In genomic region chr6:37195766-37196165, GRCm38 (mm10) we compare ENCODE assay signal across 19 mouse cellular contexts.
DNase-seq lines count a peak whose midpoint lies in the region; ATAC-seq and TF ChIP-seq lines count a peak whose summit lies in the region.
"Had no signal": no experiment of that assay in that cellular context is flagged by ENCODE, and none has a peak within 500 bp of the region (broad histone marks: within the 10 kb centered on the region; RNA-seq: fewer than 3 reads in every experiment).

No protein-coding gene starts in this region.

- intact Hi-C loops in heart, postnatal 25 days (cut with DNase I) = no loop called here

- no peaks in the 10 kb centered on the region for H3K27me3 ChIP-seq in forebrain, embryonic 16.5 days (replicated peaks; ENCODE audit: control insufficient read depth, insufficient read depth, low read length)
- H3K27me3 ChIP-seq in forebrain, embryonic 14.5 days (replicated peaks; ENCODE audit: control insufficient read depth, insufficient read depth, low read length) = no peaks in the 10 kb centered on the region
- H3K27me3 ChIP-seq in heart, embryonic 12.5 days (replicated peaks) = no peaks in the 10 kb centered on the region
- H3K27me3 ChIP-seq in hindbrain, embryonic 16.5 days (replicated peaks; ENCODE audit: control insufficient read depth, insufficient read depth, low read length) = no peaks in the 10 kb centered on the region
- H3K27me3 ChIP-seq in hindbrain, embryonic 14.5 days (ENCODE audit: control insufficient read depth, insufficient read depth, low read length) = no peaks in the 10 kb centered on the region
- no peaks in the 10 kb centered on the region for H3K27me3 ChIP-seq in CH12.LX (replicated peaks)
- H3K27me3 ChIP-seq: embryonic facial prominence, embryonic 12.5 days; hindbrain, embryonic 12.5 days; intestine, embryonic 15.5 days had no signal

- peak; percentile 29; the same call in 1 of the 2 replicates for ATAC-seq in forebrain, embryonic 16.5 days
- ATAC-seq in forebrain, embryonic 14.5 days = no peak
- no peak for ATAC-seq in heart, embryonic 12.5 days (ENCODE audit: insufficient number of reproducible peaks, low FRiP score)
- ATAC-seq in hindbrain, embryonic 16.5 days = 0 out of 2 replicates have a peak, but pooled peaks have one; percentile 34
- no peak for ATAC-seq in hindbrain, embryonic 14.5 days (ENCODE audit: low FRiP score)
- ATAC-seq: CD4-positive, CD25-positive, alpha-beta regulatory T cell, adult 4 months; intestine, embryonic 15.5 days had no signal

- no peak for DNase-seq in forebrain, embryonic 14.5 days (ENCODE audit: low spot score)
- DNase-seq in heart, postnatal 25 days (ENCODE audit: low spot score) = no peak
- DNase-seq in hindbrain, embryonic 14.5 days (ENCODE audit: low spot score) = no peak
- no peak for DNase-seq in CH12.LX (ENCODE audit: extremely low read depth)
- DNase-seq: adrenal gland, postnatal 10 days; B cell, adult 2 months; cerebellum, adult 11-12 months; cerebellum, adult 9-10 months; cerebellum, postnatal 25 days; gastrocnemius, postnatal 25 days; heart, postnatal 4 days; kidney, adult 2 months had no signal

- TF ChIP-seq EP300 in CH12.LX (IDR thresholded peaks at IDR 0.05; ENCODE audit: low read length) = peak; percentile 55

- H3K9ac ChIP-seq in forebrain, embryonic 16.5 days (replicated peaks; ENCODE audit: low read depth, low read length) = no peak overlapping the region
- H3K9ac ChIP-seq in forebrain, embryonic 14.5 days (ENCODE audit: low read length) = no peak overlapping the region
- H3K9ac ChIP-seq in heart, embryonic 12.5 days = no peak overlapping the region
- H3K9ac ChIP-seq in hindbrain, embryonic 16.5 days (ENCODE audit: low read depth, low read length) = no peak overlapping the region
- H3K9ac ChIP-seq in hindbrain, embryonic 14.5 days = no peak overlapping the region
- no peak overlapping the region for H3K9ac ChIP-seq in CH12.LX (ENCODE audit: insufficient read depth, low read depth)
- H3K9ac ChIP-seq: embryonic facial prominence, embryonic 12.5 days; hindbrain, embryonic 12.5 days; intestine, embryonic 15.5 days had no signal

- no peak for TF ChIP-seq POLR2A in CH12.LX (IDR thresholded peaks at IDR 0.05; ENCODE audit: low read depth, low read length)

- TF ChIP-seq CTCF in CH12.LX (conservative IDR thresholded peaks at IDR 0.05 in 1 of 2, IDR thresholded peaks at IDR 0.05 in 1 of 2; ENCODE audit: low read depth in 2 of 2, low read length in 2 of 2) = peak in 1 of 2 experiments; percentile 22; a peak in 1 of 4 replicates

- no peak overlapping the region for H3K4me3 ChIP-seq in forebrain, embryonic 16.5 days (replicated peaks; ENCODE audit: low read length)
- H3K4me3 ChIP-seq in forebrain, embryonic 14.5 days (ENCODE audit: low read depth, low read length) = no peak overlapping the region
- H3K4me3 ChIP-seq in heart, embryonic 12.5 days = no peak overlapping the region
- H3K4me3 ChIP-seq in hindbrain, embryonic 16.5 days (ENCODE audit: low read length) = no peak overlapping the region
- no peak overlapping the region for H3K4me3 ChIP-seq in hindbrain, embryonic 14.5 days (replicated peaks; ENCODE audit: low read length)
- no peak overlapping the region for H3K4me3 ChIP-seq in CH12.LX (replicated peaks in 1 of 3; ENCODE audit: low read depth in 2 of 3, low read length in 2 of 3, poor library complexity in 1 of 3)
- H3K4me3 ChIP-seq: embryonic facial prominence, embryonic 12.5 days; hindbrain, embryonic 12.5 days; intestine, embryonic 15.5 days had no signal

- peaks cover 13% of the 10 kb centered on the region for H3K4me1 ChIP-seq in forebrain, embryonic 16.5 days (replicated peaks; ENCODE audit: control insufficient read depth, insufficient read depth, low read length)
- H3K4me1 ChIP-seq in forebrain, embryonic 14.5 days (ENCODE audit: control insufficient read depth, insufficient read depth, low read length) = no peaks in the 10 kb centered on the region
- H3K4me1 ChIP-seq in heart, embryonic 12.5 days (replicated peaks) = peaks cover 28% of the 10 kb centered on the region
- peaks cover 2% of the 10 kb centered on the region; the same call in 1 of the 2 replicates for H3K4me1 ChIP-seq in hindbrain, embryonic 16.5 days (ENCODE audit: control insufficient read depth, insufficient read depth, low read depth, low read length)
- H3K4me1 ChIP-seq in hindbrain, embryonic 14.5 days (replicated peaks; ENCODE audit: control insufficient read depth, insufficient read depth, low read length) = 0 out of 2 replicates have a peak, but pooled peaks cover 4% of the 10 kb centered on the region
- peaks cover 14 to 45% of the 10 kb centered on the region in 2 experiments for H3K4me1 ChIP-seq in CH12.LX (ENCODE audit: control insufficient read depth in 1 of 2, insufficient read depth in 2 of 2)
- H3K4me1 ChIP-seq: hindbrain, embryonic 12.5 days; intestine, embryonic 15.5 days had no signal

- peak; percentile 30 for TF ChIP-seq RAD21 in CH12.LX (IDR thresholded peaks at IDR 0.05; ENCODE audit: low read depth, low read length)

- H3K9me3 ChIP-seq in forebrain, embryonic 16.5 days (ENCODE audit: control insufficient read depth, low read length) = no peaks in the 10 kb centered on the region
- no peaks in the 10 kb centered on the region for H3K9me3 ChIP-seq in forebrain, embryonic 14.5 days (replicated peaks; ENCODE audit: control insufficient read depth, low read length)
- H3K9me3 ChIP-seq in heart, embryonic 12.5 days (replicated peaks) = no peaks in the 10 kb centered on the region
- no peaks in the 10 kb centered on the region for H3K9me3 ChIP-seq in hindbrain, embryonic 16.5 days (ENCODE audit: control insufficient read depth, low read length)
- no peaks in the 10 kb centered on the region for H3K9me3 ChIP-seq in hindbrain, embryonic 14.5 days (ENCODE audit: control insufficient read depth, low read length)
- H3K9me3 ChIP-seq in CH12.LX (replicated peaks; ENCODE audit: low read length) = no peaks in the 10 kb centered on the region
- H3K9me3 ChIP-seq: embryonic facial prominence, embryonic 12.5 days; hindbrain, embryonic 12.5 days; intestine, embryonic 15.5 days had no signal

- H3K27ac ChIP-seq in forebrain, embryonic 16.5 days (ENCODE audit: low read length) = peak overlapping the region; percentile 10; the same call in 1 of the 2 replicates
- H3K27ac ChIP-seq in forebrain, embryonic 14.5 days (ENCODE audit: low read depth, low read length) = no peak overlapping the region
- H3K27ac ChIP-seq in heart, embryonic 12.5 days (ENCODE audit: poor library complexity, severe bottlenecking) = 0 out of 2 replicates have a peak overlapping the region, but pooled peaks have one; percentile 79
- no peak overlapping the region for H3K27ac ChIP-seq in hindbrain, embryonic 16.5 days (ENCODE audit: low read depth, low read length)
- no peak overlapping the region for H3K27ac ChIP-seq in hindbrain, embryonic 14.5 days
- no peak overlapping the region for H3K27ac ChIP-seq in CH12.LX (ENCODE audit: insufficient read depth, low read depth)
- H3K27ac ChIP-seq: embryonic facial prominence, embryonic 12.5 days; hindbrain, embryonic 12.5 days; intestine, embryonic 15.5 days had no signal

- H3K4me2 ChIP-seq in forebrain, embryonic 16.5 days (ENCODE audit: low read length) = no peak overlapping the region
- no peak overlapping the region for H3K4me2 ChIP-seq in forebrain, embryonic 14.5 days (ENCODE audit: low read length)
- H3K4me2 ChIP-seq in heart, embryonic 12.5 days = no peak overlapping the region
- no peak overlapping the region for H3K4me2 ChIP-seq in hindbrain, embryonic 16.5 days (ENCODE audit: low read length)
- H3K4me2 ChIP-seq in hindbrain, embryonic 14.5 days (replicated peaks) = no peak overlapping the region
- H3K4me2 ChIP-seq in CH12.LX (ENCODE audit: insufficient read depth, low read depth, poor library complexity, severe bottlenecking) = no peak overlapping the region
- H3K4me2 ChIP-seq: embryonic facial prominence, embryonic 12.5 days; hindbrain, embryonic 12.5 days; intestine, embryonic 15.5 days had no signal

- 73% methylated on average over 4 of the region's 4 CpGs for WGBS in forebrain, embryonic 16.5 days
- WGBS in forebrain, embryonic 14.5 days = 79% methylated on average over 4 of the region's 4 CpGs
- 65% methylated on average over 4 of the region's 4 CpGs for WGBS in heart, embryonic 12.5 days
- 61% methylated on average over 4 of the region's 4 CpGs for WGBS in hindbrain, embryonic 16.5 days
- 66% methylated on average over 4 of the region's 4 CpGs for WGBS in hindbrain, embryonic 14.5 days

- no peaks in the 10 kb centered on the region for H3K79me2 ChIP-seq in CH12.LX (replicated peaks; ENCODE audit: control insufficient read depth, extremely low read depth, insufficient read depth, poor library complexity, severe bottlenecking)

- no peaks in the 10 kb centered on the region for H3K36me3 ChIP-seq in forebrain, embryonic 16.5 days (ENCODE audit: control insufficient read depth, insufficient read depth)
- no peaks in the 10 kb centered on the region for H3K36me3 ChIP-seq in forebrain, embryonic 14.5 days (ENCODE audit: control insufficient read depth, insufficient read depth, low read length)
- H3K36me3 ChIP-seq in heart, embryonic 12.5 days = no peaks in the 10 kb centered on the region
- H3K36me3 ChIP-seq in hindbrain, embryonic 16.5 days (ENCODE audit: control insufficient read depth, insufficient read depth, low read length) = no peaks in the 10 kb centered on the region
- H3K36me3 ChIP-seq in hindbrain, embryonic 14.5 days (replicated peaks; ENCODE audit: control insufficient read depth, insufficient read depth) = no peaks in the 10 kb centered on the region
- peaks cover 0 to 11% of the 10 kb centered on the region in 2 experiments for H3K36me3 ChIP-seq in CH12.LX (replicated peaks in 1 of 2; ENCODE audit: control insufficient read depth in 1 of 2, insufficient read depth in 1 of 2, low read length in 1 of 2)
- H3K36me3 ChIP-seq: embryonic facial prominence, embryonic 12.5 days; hindbrain, embryonic 12.5 days; intestine, embryonic 15.5 days had no signal

- in situ Hi-C loops in CH12.LX (cut with MboI; ENCODE audit: low pct_ligation_motif_present, low pct_unique_long_range_greater_than_20kb, low sequenced_read_pairs) = loop anchor here (10.0 kb wide), 1 partner anchor 259 kb away; no protein-coding TSS in a partner anchor

- dilution Hi-C loops in CH12.LX (cut with MboI; ENCODE audit: extremely low pct_ligation_motif_present, extremely low pct_unique_long_range_greater_than_20kb, low sequenced_read_pairs) = no loop called here

TF ChIP-seq in CH12.LX, 34 proteins besides CTCF, POLR2A, EP300 and RAD21:
- TF ChIP-seq ETS1 (conservative IDR thresholded peaks at IDR 0.05; ENCODE audit: low read depth, low read length) (peak; percentile 54), MYC (IDR thresholded peaks at IDR 0.05; ENCODE audit: low read depth, low read length) (no peak), SMC3 (IDR thresholded peaks at IDR 0.05; ENCODE audit: low read depth, low read length) (peak; percentile 14; the same call in 1 of the 2 replicates), MEF2A (IDR thresholded peaks at IDR 0.05; ENCODE audit: borderline replicate concordance, low read depth, low read length) (peak; percentile 58; the same call in 1 of the 2 replicates)

Comparison
In these comparisons a context has a peak if more than half of its experiments do, and no peak if none do; other contexts are left out.
1. ATAC-seq: peak in forebrain, embryonic 16.5 days (single experiment) and hindbrain, embryonic 16.5 days (single experiment); none in forebrain, embryonic 14.5 days (single experiment), heart, embryonic 12.5 days (single experiment) and hindbrain, embryonic 14.5 days (single experiment).
2. H3K27ac ChIP-seq: peak in forebrain, embryonic 16.5 days (single experiment) and heart, embryonic 12.5 days (single experiment); none in forebrain, embryonic 14.5 days (single experiment), hindbrain, embryonic 16.5 days (single experiment), hindbrain, embryonic 14.5 days (single experiment) and CH12.LX (single experiment).